Mouse (Mus musculus) layer of hippocampus, adult 8-10 months (tissue): ENCODE measurements around the gene 0610040J01Rik. TPM values are rescaled to one million over a fixed set of nuclear protein-coding genes. Genes with fewer than 3 reads are reported as not detected.

ENCODE experiments used
- total RNA-seq, 4 experiments: library from RNA; stranded (reverse); gene quantifications; 2 replicates each; pipeline ENCODE4 v1.2.4; 2022

0610040J01Rik gene
- total RNA-seq, 4 experiments from 2014 or later: 3.5 to 5.6 (median 4.5) TPM

Other genes with a start within 250 kb of the 0610040J01Rik start
- 10 to 100 TPM; 14.4 to 23.1 (median 17.7) TPM for gene Nwd2, start 163.3 kb upstream of the 0610040J01Rik start, total RNA-seq
- 10 to 100 TPM; 10.5 to 13.3 (median 11.8) TPM for gene Rell1, start 156.5 kb downstream of the 0610040J01Rik start, total RNA-seq